Mouse (Mus musculus): ENCODE measurements around the gene Tmprss11e. TPM values are rescaled to one million over a fixed set of nuclear protein-coding genes. Genes with fewer than 3 reads are reported as not detected.

The Tmprss11e gene
- not detected for total RNA-seq (2021)
- long read RNA-seq, experiment 1: 0 reads
- long read RNA-seq, experiment 2: 0 reads

DNA sequence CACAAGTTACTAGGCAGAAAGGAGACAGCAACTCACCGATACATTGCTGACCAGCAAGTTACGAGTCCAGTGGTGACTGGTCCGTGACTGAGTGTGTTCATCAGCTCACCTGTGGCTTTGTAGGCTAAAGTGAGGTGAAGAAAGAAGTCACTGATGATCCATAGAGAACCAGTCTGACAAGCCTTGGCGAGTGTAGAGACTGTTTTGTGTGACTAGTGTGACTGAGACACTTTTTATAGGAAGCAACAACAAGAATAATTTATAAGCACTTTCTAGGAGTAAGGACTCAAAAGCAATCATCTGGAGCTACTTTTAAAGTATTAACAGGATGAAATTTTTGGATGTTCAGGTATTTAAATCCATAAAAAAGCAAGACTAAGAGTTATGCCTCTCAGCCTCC is at the start of gene Tmprss11e:
Tmprss11e (minus strand) TSS at position 101 of the 400 bp plus-strand sequence.
- intact Hi-C loops (cut with DNase I): no loop called here
- DNase-seq (ENCODE audit: extremely low spot score in 1 of 2, low spot score in 2 of 2): no peak
- Histone ChIP-seq H3K4me3 (no peak within 1 kb of the TSS), H3K27ac (no peak within 1 kb of the TSS)
- TF ChIP-seq CTCF (IDR thresholded peaks at IDR 0.05): no peak

DNA sequence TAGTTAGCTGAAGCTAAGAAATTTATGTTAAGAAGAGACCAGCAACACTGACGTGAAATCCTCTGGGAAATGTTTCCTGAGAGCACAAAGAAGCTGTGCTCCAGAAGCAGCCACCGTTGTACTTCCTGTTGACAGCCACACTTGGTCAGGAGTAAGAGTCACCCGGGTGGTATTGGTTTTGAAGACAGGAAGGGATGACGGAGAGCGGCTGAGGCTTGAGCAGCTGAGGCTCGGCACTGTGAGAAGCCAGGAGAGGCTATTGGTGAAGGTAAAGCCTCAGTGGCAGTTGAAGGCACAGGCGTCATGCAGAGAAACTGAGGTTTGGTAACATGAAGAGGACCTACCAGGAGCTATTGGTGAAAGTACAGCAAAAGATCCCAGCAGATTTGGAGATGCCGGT is 47.2 kb upstream of the Tmprss11e start:
- Histone ChIP-seq H3K4me3 (no peak overlapping the region), H3K27ac (no peak overlapping the region)
- no peak for DNase-seq (ENCODE audit: extremely low spot score in 1 of 2, low spot score in 2 of 2)
- intact Hi-C loops (cut with DNase I): no loop called here
- TF ChIP-seq CTCF (IDR thresholded peaks at IDR 0.05): no peak

DNA sequence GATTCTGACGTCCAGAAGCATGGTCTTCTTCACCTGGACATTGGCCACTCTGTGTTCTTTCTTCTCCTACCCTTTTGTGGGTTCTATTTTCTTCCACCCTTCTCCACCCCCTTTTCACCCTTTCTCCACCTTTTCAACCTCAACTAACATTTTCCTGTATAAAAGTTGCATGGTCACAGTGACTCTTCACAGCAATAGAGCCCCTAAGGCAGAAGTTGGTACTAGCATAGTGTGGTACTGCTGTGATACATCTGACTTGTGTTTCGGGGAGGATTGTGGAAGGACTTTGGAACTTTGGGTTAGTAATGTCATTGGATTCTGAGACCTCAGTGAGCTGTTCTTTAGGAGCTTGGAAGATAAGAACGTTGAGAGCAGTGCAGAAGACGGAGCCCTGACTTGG is 46.6 kb upstream of the Tmprss11e start:
- DNase-seq (ENCODE audit: extremely low spot score in 1 of 2, low spot score in 2 of 2): no peak
- no peak overlapping the region for H3K27ac ChIP-seq
- intact Hi-C loops (cut with DNase I): no loop called here

DNA sequence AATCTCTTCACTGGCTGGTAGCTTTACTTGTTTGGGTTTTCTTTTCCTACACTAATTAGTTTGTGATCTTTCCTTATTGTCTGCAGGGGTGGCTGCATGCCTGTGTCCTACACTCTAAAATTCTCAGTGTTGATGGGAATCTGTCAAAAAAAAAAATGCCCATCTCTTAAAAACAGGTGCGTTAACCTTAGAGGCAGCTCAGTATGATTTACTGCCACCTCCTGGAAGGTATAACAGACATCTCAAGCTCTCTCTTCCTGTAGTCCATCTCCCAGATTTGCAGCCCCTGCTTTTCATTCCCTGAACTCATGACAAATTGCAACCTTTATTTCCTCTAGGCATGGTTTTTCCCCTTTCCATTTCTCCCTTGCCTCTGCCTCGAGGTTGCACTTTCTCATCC is 44.3 kb upstream of the Tmprss11e start:
- TF ChIP-seq CTCF (IDR thresholded peaks at IDR 0.05): no peak
- Histone ChIP-seq H3K4me3 (no peak overlapping the region), H3K27ac (no peak overlapping the region)
- intact Hi-C loops (cut with DNase I): no loop called here
- no peak for DNase-seq (ENCODE audit: extremely low spot score in 1 of 2, low spot score in 2 of 2)

More for the DNA sequence above, 46.6 kb upstream of the Tmprss11e start:
- no peak for TF ChIP-seq CTCF (IDR thresholded peaks at IDR 0.05)
- no peak overlapping the region for H3K4me3 ChIP-seq

DNA sequence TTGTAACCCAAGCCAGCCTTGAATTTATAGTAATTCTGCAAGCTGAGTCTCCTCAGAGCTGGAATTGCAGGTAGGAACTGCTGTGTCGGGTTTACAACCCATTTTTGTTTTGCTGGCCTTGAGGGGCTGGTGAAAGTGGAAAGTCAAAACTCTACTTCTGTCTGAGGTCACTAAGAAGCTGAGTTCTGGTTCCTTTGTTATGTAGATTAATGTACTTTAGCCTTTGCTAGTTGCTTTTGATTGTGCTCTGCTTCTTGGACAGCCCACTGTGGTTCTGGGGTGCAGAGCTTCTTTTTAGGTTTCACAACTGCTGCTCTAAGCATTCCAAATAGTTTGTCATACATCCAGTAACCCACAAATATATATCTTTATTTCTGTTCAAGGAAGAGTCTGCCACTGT is 41.2 kb upstream of the Tmprss11e start:
- no peak overlapping the region for H3K4me3 ChIP-seq
- DNase-seq (ENCODE audit: extremely low spot score in 1 of 2, low spot score in 2 of 2): no peak
- intact Hi-C loops (cut with DNase I): loop anchor here (2.0 kb wide), 1 partner anchor 38 kb away; no protein-coding TSS in a partner anchor
- TF ChIP-seq CTCF (IDR thresholded peaks at IDR 0.05): no peak
- no peak overlapping the region for H3K27ac ChIP-seq

DNA sequence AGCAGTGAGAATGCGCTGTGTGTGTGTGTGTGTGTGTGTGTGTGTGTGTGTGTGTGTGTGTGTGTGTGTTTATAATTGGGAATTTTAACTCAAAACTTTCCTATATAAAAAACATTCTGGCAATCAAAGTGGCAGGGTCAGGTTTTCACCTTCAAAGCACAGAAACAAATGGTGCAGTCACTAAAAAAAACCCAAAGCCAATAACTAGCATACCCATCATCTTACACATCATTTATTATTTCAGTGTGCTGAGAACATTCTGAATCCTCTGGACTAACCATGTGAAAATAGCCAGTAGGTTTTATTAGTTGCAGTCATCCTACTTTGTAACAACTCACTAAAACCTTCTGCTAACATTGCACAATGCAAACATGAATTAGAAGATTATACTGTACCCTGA is 38.6 kb upstream of the Tmprss11e start:
- no peak overlapping the region for H3K4me3 ChIP-seq
- TF ChIP-seq CTCF (IDR thresholded peaks at IDR 0.05): no peak
- no peak for DNase-seq (ENCODE audit: extremely low spot score in 1 of 2, low spot score in 2 of 2)
- H3K27ac ChIP-seq: no peak overlapping the region
- intact Hi-C loops (cut with DNase I): no loop called here

DNA sequence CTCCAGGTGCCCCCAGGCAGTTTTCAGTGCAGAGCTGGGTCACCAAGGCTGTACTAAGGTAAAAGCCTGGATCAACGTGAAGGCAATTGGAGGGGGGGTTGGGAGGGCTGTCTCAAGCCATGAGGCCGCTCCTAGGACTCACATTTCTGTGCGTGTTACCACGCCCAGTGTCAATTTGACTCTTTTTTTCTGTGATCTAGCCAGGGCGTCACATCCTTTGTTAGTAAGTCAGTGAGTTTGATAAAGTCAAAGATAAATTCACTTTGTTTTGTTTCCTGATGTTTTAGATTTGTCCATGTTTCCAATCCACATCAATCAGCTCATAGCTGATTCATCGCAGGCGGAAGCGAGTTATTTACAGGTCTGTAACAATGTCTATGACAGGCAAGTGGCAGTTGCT is 37.4 kb upstream of the Tmprss11e start:
- intact Hi-C loops (cut with DNase I): no loop called here
- no peak for DNase-seq (ENCODE audit: extremely low spot score in 1 of 2, low spot score in 2 of 2)
- no peak overlapping the region for H3K4me3 ChIP-seq
- H3K27ac ChIP-seq: no peak overlapping the region
- TF ChIP-seq CTCF (IDR thresholded peaks at IDR 0.05): no peak

DNA sequence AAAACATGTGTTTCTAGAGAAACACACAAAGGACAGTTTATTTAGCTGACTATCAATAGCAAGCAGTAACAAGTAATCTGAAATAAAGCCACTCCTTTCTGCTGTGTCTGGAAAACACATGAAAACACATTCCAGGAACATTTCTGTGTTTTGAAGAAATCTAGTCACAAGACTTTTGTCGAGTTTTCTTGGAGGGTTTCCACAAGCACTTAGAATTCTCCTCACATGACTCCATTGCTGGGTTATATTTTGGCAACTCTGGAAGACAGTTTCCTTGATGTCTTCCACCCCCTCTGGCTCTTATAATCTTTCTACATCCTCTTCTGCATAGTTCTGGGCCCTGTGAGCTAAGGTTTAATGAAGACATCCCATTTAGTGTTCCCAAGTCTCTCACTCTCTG is 32.9 kb upstream of the Tmprss11e start:
- intact Hi-C loops (cut with DNase I): no loop called here
- Histone ChIP-seq H3K27ac (no peak overlapping the region), H3K4me3 (no peak overlapping the region)
- no peak for TF ChIP-seq CTCF (IDR thresholded peaks at IDR 0.05)
- DNase-seq (ENCODE audit: extremely low spot score in 1 of 2, low spot score in 2 of 2): no peak

DNA sequence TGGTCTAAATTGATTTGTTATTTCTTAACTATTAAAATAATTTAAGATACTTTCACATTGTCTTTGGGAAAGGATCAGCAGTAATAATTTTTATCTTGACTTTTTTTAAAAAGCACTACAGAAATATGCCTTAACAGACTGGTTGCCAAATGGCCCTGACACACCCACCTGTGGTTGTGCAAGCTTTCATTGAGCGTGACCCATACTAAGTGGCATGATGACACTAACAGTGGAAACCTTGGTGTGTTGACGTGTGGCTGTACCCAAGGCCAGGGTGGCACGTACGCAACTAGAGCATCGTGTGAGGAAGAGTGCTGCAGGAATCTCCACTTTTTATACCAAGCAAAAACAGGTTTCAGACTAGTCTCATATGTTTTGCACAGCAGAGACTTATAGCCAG is 31.3 kb upstream of the Tmprss11e start:
- no peak overlapping the region for H3K4me3 ChIP-seq
- intact Hi-C loops (cut with DNase I): no loop called here
- no peak overlapping the region for H3K27ac ChIP-seq
- no peak for DNase-seq (ENCODE audit: extremely low spot score in 1 of 2, low spot score in 2 of 2)
- no peak for TF ChIP-seq CTCF (IDR thresholded peaks at IDR 0.05)

DNA sequence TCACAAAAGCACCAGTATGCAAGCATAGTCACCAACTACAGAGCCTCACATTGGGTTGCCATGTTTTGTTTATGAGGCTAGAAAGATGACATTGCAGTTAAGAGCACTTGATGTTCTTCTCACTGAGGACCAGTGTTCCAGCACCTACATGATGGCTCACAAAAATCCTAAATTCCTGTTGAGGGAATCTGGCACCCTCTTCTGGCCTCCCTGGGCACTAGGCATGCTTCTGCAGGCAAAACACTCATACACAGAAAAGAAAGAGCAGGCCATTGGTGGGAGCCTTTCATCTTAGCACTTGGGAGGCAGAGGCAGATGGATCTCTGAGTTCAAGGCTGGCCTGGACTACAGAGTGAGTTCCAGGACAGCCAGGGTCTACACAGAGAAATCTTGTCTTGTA is 25.4 kb upstream of the Tmprss11e start:
- no peak; the same call in 1 of the 2 replicates for TF ChIP-seq CTCF (IDR thresholded peaks at IDR 0.05)
- no peak for DNase-seq (ENCODE audit: extremely low spot score in 1 of 2, low spot score in 2 of 2)
- no peak overlapping the region for H3K4me3 ChIP-seq
- no peak overlapping the region for H3K27ac ChIP-seq
- intact Hi-C loops (cut with DNase I): no loop called here

DNA sequence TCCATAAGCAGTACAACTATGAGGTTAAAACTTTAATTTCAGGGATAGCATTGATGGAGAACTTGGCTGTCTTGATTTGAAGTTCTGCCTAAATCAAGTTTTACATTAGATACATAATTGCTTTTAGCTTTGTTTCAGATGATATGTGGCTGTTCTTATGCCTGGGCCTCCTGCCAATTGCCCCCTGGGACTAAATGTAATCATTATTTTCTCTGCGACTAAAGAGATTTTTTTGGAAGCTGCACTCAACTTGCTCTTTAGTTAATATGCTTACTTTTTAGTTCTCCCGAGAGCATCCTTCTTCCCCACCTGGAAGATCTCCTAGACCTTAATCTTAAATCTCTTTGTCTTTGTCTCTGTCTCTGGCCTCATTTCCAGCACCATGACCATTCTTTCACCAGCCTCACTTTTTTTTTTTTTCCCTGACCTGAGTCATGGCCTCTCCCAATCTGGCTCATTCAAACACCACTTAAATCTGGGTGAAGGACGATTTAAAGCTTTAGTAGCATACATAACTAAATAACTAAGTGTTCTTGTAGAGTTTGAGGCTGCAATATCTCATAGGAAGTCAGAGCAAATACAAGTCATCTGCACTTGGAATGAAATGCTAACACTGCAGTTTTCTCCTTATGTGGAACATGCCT is 23.5 kb upstream of the Tmprss11e start:
- TF ChIP-seq CTCF (IDR thresholded peaks at IDR 0.05): no peak
- intact Hi-C loops (cut with DNase I): no loop called here
- Histone ChIP-seq H3K27ac (no peak overlapping the region), H3K4me3 (no peak overlapping the region)
- no peak for DNase-seq (ENCODE audit: extremely low spot score in 1 of 2, low spot score in 2 of 2)

DNA sequence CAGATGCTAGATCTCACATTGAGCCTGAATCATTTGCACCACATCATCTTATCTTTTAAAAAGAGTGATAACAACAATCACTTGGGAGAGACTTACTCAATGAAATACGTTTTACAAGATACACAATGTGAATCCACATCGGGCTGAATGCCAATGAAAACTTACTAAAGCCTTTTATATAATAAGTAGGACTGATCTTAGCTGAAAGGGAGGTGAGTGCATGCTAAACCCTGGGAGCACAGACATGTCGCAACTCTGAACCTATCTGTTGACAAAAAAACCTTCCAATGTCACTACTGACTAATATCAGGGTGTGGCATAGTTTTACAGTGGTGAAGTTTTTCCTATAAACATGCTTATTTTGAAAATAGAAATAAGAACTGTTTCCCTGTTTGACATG is 2.8 kb downstream of the Tmprss11e start:
- Histone ChIP-seq H3K4me3 (no peak overlapping the region), H3K27ac (no peak overlapping the region)
- no peak for TF ChIP-seq CTCF (IDR thresholded peaks at IDR 0.05)
- DNase-seq (ENCODE audit: extremely low spot score in 1 of 2, low spot score in 2 of 2): no peak
- intact Hi-C loops (cut with DNase I): no loop called here

DNA sequence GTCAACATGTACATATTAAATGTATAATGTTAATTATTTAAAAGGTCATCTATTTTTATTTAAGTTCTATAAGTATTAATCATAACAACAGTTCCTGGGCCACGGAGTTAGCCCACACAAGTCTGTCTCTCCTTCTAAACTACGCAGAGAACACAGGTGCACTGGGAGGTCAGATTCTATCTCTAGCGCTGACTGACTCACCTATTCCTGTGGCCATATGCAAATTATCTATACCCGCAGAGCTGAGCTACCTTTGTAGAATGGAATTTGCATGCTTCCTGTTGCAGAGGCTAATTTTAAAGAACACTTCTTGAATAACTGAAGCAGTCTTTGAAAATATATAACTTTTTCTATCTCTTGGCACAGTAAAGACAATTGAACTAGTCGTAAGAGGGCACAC is 4.5 kb downstream of the Tmprss11e start:
- TF ChIP-seq CTCF (IDR thresholded peaks at IDR 0.05): no peak
- Histone ChIP-seq H3K4me3 (no peak overlapping the region), H3K27ac (no peak overlapping the region)
- no peak for DNase-seq (ENCODE audit: extremely low spot score in 1 of 2, low spot score in 2 of 2)
- intact Hi-C loops (cut with DNase I): no loop called here

Measured in left cerebral cortex, adult 2 months (tissue).